ENCODE assay signal across 19 mouse cellular contexts in genomic region chr8:78860789-78861188, GRCm38 (mm10).
"Had no signal": no experiment of that assay in that cellular context is flagged by ENCODE, and none has a peak within 500 bp of the region (broad histone marks: within the 10 kb centered on the region; RNA-seq: fewer than 3 reads in every experiment).

No protein-coding gene starts in this region.

- H3K9ac ChIP-seq: limb, embryonic 12.5 days; limb, embryonic 15.5 days; liver, embryonic 14.5 days; liver, postnatal 0 days; midbrain, embryonic 15.5 days; neural tube, embryonic 12.5 days; neural tube, embryonic 15.5 days had no signal

- H3K36me3 ChIP-seq: limb, embryonic 12.5 days; limb, embryonic 15.5 days; midbrain, embryonic 15.5 days; neural tube, embryonic 12.5 days; neural tube, embryonic 15.5 days had no signal

- DNase-seq: kidney, adult 18-20 months; kidney, adult 9 months; kidney, postnatal 36 days; layer of hippocampus, postnatal 36 days; left cerebral cortex, postnatal 4 days; liver, postnatal 0 days; lung, postnatal 36 days; thymus, adult 18-20 months; thymus, postnatal 36 days had no signal

- H3K27me3 ChIP-seq: limb, embryonic 12.5 days; limb, embryonic 15.5 days; midbrain, embryonic 15.5 days; neural tube, embryonic 12.5 days; neural tube, embryonic 15.5 days had no signal

- ATAC-seq: liver, postnatal 0 days; midbrain, embryonic 15.5 days had no signal

- H3K4me2 ChIP-seq: limb, embryonic 12.5 days; limb, embryonic 15.5 days; liver, embryonic 11.5 days; midbrain, embryonic 11.5 days; midbrain, embryonic 15.5 days; neural tube, embryonic 12.5 days; neural tube, embryonic 15.5 days had no signal

- H3K4me1 ChIP-seq: limb, embryonic 12.5 days; limb, embryonic 15.5 days; megakaryocyte, embryonic 14.5 days; midbrain, embryonic 15.5 days; neural tube, embryonic 12.5 days; neural tube, embryonic 15.5 days had no signal

- H3K27ac ChIP-seq: left cerebral cortex, adult 2 months; limb, embryonic 12.5 days; limb, embryonic 15.5 days; liver, embryonic 14.5 days; midbrain, embryonic 15.5 days; neural tube, embryonic 12.5 days; neural tube, embryonic 15.5 days had no signal

- H3K4me3 ChIP-seq: left cerebral cortex, adult 2 months; limb, embryonic 12.5 days; limb, embryonic 15.5 days; megakaryocyte, embryonic 14.5 days; midbrain, embryonic 15.5 days; neural tube, embryonic 12.5 days; neural tube, embryonic 15.5 days had no signal

- H3K9me3 ChIP-seq: limb, embryonic 12.5 days; limb, embryonic 15.5 days; megakaryocyte, embryonic 14.5 days; midbrain, embryonic 15.5 days; neural tube, embryonic 12.5 days; neural tube, embryonic 15.5 days had no signal
